Mouse (Mus musculus): ENCODE measurements around the gene Bsph1. TPM values are rescaled to one million over a fixed set of nuclear protein-coding genes. Genes with fewer than 3 reads are reported as not detected.
"Not testable (repeated sequence)": the region's sequence is repeated elsewhere in the genome, so short reads cannot be mapped to it uniquely, and the experiment has no call there.

The Bsph1 gene
- not detected in 2 replicates for polyA plus RNA-seq (2016; fragmentation: Nextera tagmentation; extraction: Ambion mirVana)

- not testable (repeated sequence) for H3K27me3 ChIP-seq (ENCODE audit: insufficient read depth, poor library complexity, severe bottlenecking); DNase-seq (ENCODE audit: low spot score); H3K4me1 ChIP-seq; H3K9me3 ChIP-seq; H3K36me3 ChIP-seq; H3K27ac ChIP-seq; H3K4me3 ChIP-seq
- 53% methylated on average over 1 of the region's 1 CpGs for WGBS
These were observed at the start of gene Bsph1 for GRCm38 (mm10) chr7:13450541-13450940. Bsph1 (plus strand) TSS chr7:13450841.

GRCm38 (mm10) chr7:13511539-13511938 lies 60.9 kb downstream of the Bsph1 start:
- Histone ChIP-seq H3K4me1 (no peaks in the 10 kb centered on the region), H3K9me3 (no peaks in the 10 kb centered on the region), H3K4me3 (no peak overlapping the region), H3K27ac (no peak overlapping the region), H3K27me3 (ENCODE audit: insufficient read depth, poor library complexity, severe bottlenecking) (no peaks in the 10 kb centered on the region), H3K36me3 (no peaks in the 10 kb centered on the region)
- WGBS: 67% methylated on average over 1 of the region's 1 CpGs
- DNase-seq (ENCODE audit: low spot score): no peak

Other genes with a start within 250 kb of the Bsph1 start
- not detected in 2 replicates for gene Vmn1r89, start 237.8 kb upstream of the Bsph1 start, polyA plus RNA-seq (2016; fragmentation: Nextera tagmentation; extraction: Ambion mirVana)
- 85.1 and 105 TPM in 2 replicates for gene Lig1, start 173.6 kb upstream of the Bsph1 start, polyA plus RNA-seq (2016; fragmentation: Nextera tagmentation; extraction: Ambion mirVana)
- 7.6 and 7.9 TPM in 2 replicates for gene Zswim9, start 172.1 kb upstream of the Bsph1 start, polyA plus RNA-seq (2016; fragmentation: Nextera tagmentation; extraction: Ambion mirVana)
- 0.75 and 1.3 TPM in 2 replicates for gene Pla2g4c, start 126.2 kb upstream of the Bsph1 start, polyA plus RNA-seq (2016; fragmentation: Nextera tagmentation; extraction: Ambion mirVana)
- gene Cabp5, start 52.7 kb upstream of the Bsph1 start, polyA plus RNA-seq (2016; fragmentation: Nextera tagmentation; extraction: Ambion mirVana): not detected in 2 replicates
- gene Bsph2, start 120.2 kb downstream of the Bsph1 start, polyA plus RNA-seq (2016; fragmentation: Nextera tagmentation; extraction: Ambion mirVana): not detected in 2 replicates
- gene Sult2a5, start 173.1 kb downstream of the Bsph1 start, polyA plus RNA-seq (2016; fragmentation: Nextera tagmentation; extraction: Ambion mirVana): not detected in 2 replicates

Data from heart, embryonic 10.5 days (tissue).